In genomic region chr7:79512496-79512895, GRCm38 (mm10) we compare ENCODE assay signal across 12 mouse cellular contexts. TPM values are rescaled to one million over a fixed set of nuclear protein-coding genes. Genes with fewer than 3 reads are reported as not detected.
DNase-seq lines count a peak whose midpoint lies in the region; ATAC-seq and TF ChIP-seq lines count a peak whose summit lies in the region.
"Had no signal": no experiment of that assay in that cellular context is flagged by ENCODE, and none has a peak within 500 bp of the region (broad histone marks: within the 10 kb centered on the region; RNA-seq: fewer than 3 reads in every experiment).

No protein-coding gene starts in this region.

- H3K9ac ChIP-seq in forebrain, embryonic 12.5 days, result peak overlapping the region; percentile 100
- 0 out of 2 replicates have a peak overlapping the region, but pooled peaks have one; percentile 5 for H3K9ac ChIP-seq in hindbrain, embryonic 15.5 days
- H3K9ac ChIP-seq in neural tube, embryonic 12.5 days, result peak overlapping the region; percentile 100
- H3K9ac ChIP-seq in liver, postnatal 0 days (replicated peaks), result no peak overlapping the region
- H3K9ac ChIP-seq: kidney, embryonic 15.5 days; limb, embryonic 13.5 days had no signal

- no peak for TF ChIP-seq CTCF in liver, postnatal 0 days (IDR thresholded peaks at IDR 0.05; ENCODE audit: low read depth)

- H3K27ac ChIP-seq in forebrain, embryonic 12.5 days, result peak overlapping the region; percentile 100
- H3K27ac ChIP-seq in hindbrain, embryonic 15.5 days (replicated peaks), result peak overlapping the region; percentile 97
- peak overlapping the region; percentile 98 for H3K27ac ChIP-seq in neural tube, embryonic 12.5 days
- H3K27ac ChIP-seq in liver, postnatal 0 days (ENCODE audit: low read depth), result no peak overlapping the region
- H3K27ac ChIP-seq: heart, adult 2 months; kidney, embryonic 15.5 days; limb, embryonic 13.5 days had no signal

- DNase-seq in embryo, embryonic 10.5 days (ENCODE audit: low spot score), result peak; percentile 18
- DNase-seq in embryo, embryonic 11 days, result no peak
- DNase-seq in liver, postnatal 0 days, result no peak
- DNase-seq in embryo, embryonic 10 days (ENCODE audit: low spot score), result no peak
- no peak for DNase-seq in B cell, adult 2 months
- DNase-seq: heart, adult 2 months; lung, adult 18-20 months had no signal

- H3K4me2 ChIP-seq in forebrain, embryonic 12.5 days, result peak overlapping the region; percentile 94
- peak overlapping the region; percentile 87 for H3K4me2 ChIP-seq in hindbrain, embryonic 15.5 days
- H3K4me2 ChIP-seq in neural tube, embryonic 12.5 days (replicated peaks), result peak overlapping the region; percentile 90
- no peak overlapping the region for H3K4me2 ChIP-seq in liver, postnatal 0 days (ENCODE audit: low read depth, low read length)
- H3K4me2 ChIP-seq: kidney, embryonic 15.5 days; limb, embryonic 13.5 days had no signal

- H3K9me3 ChIP-seq in forebrain, embryonic 12.5 days, result no peaks in the 10 kb centered on the region
- no peaks in the 10 kb centered on the region for H3K9me3 ChIP-seq in hindbrain, embryonic 15.5 days
- no peaks in the 10 kb centered on the region for H3K9me3 ChIP-seq in neural tube, embryonic 12.5 days
- H3K9me3 ChIP-seq in liver, postnatal 0 days (ENCODE audit: low read length), result no peaks in the 10 kb centered on the region
- H3K9me3 ChIP-seq: kidney, embryonic 15.5 days; limb, embryonic 13.5 days had no signal

- peak overlapping the region; percentile 95 for H3K4me3 ChIP-seq in forebrain, embryonic 12.5 days (replicated peaks)
- no peak overlapping the region for H3K4me3 ChIP-seq in hindbrain, embryonic 15.5 days
- no peak overlapping the region for H3K4me3 ChIP-seq in neural tube, embryonic 12.5 days
- H3K4me3 ChIP-seq in liver, postnatal 0 days (ENCODE audit: low read depth, low read length), result no peak overlapping the region
- H3K4me3 ChIP-seq: heart, adult 2 months; kidney, embryonic 15.5 days; limb, embryonic 13.5 days had no signal

- no peak for TF ChIP-seq EP300 in liver, postnatal 0 days (IDR thresholded peaks at IDR 0.05; ENCODE audit: low read depth)

- peaks cover 37% of the 10 kb centered on the region for H3K27me3 ChIP-seq in forebrain, embryonic 12.5 days
- no peaks in the 10 kb centered on the region for H3K27me3 ChIP-seq in hindbrain, embryonic 15.5 days
- H3K27me3 ChIP-seq in neural tube, embryonic 12.5 days (replicated peaks), result peaks cover 30% of the 10 kb centered on the region
- peaks cover 100% of the 10 kb centered on the region for H3K27me3 ChIP-seq in liver, postnatal 0 days (ENCODE audit: insufficient read depth, low read length)

- WGBS in forebrain, embryonic 12.5 days, result 16% methylated on average over 4 of the region's 4 CpGs
- 9% methylated on average over 4 of the region's 4 CpGs for WGBS in hindbrain, embryonic 15.5 days
- 6% methylated on average over 4 of the region's 4 CpGs for WGBS in neural tube, embryonic 12.5 days
- WGBS in liver, postnatal 0 days (ENCODE audit: insufficient replicate concordance), result 10% methylated on average over 4 of the region's 4 CpGs

- ATAC-seq in forebrain, embryonic 12.5 days (ENCODE audit: low FRiP score), result peak; percentile 5; the same call in 1 of the 2 replicates
- no peak for ATAC-seq in hindbrain, embryonic 15.5 days (ENCODE audit: low FRiP score, low read depth)
- ATAC-seq in neural tube, embryonic 12.5 days (ENCODE audit: low FRiP score, low read depth), result no peak
- no peak for ATAC-seq in liver, postnatal 0 days

- peaks cover 59% of the 10 kb centered on the region for H3K36me3 ChIP-seq in forebrain, embryonic 12.5 days (replicated peaks)
- H3K36me3 ChIP-seq in hindbrain, embryonic 15.5 days, result no peaks in the 10 kb centered on the region
- H3K36me3 ChIP-seq in neural tube, embryonic 12.5 days, result peaks cover 23% of the 10 kb centered on the region
- no peaks in the 10 kb centered on the region for H3K36me3 ChIP-seq in liver, postnatal 0 days (replicated peaks; ENCODE audit: insufficient read depth, low read length)
- H3K36me3 ChIP-seq: kidney, embryonic 15.5 days; limb, embryonic 13.5 days had no signal

- H3K4me1 ChIP-seq in forebrain, embryonic 12.5 days, result peaks cover 98% of the 10 kb centered on the region
- H3K4me1 ChIP-seq in hindbrain, embryonic 15.5 days (replicated peaks), result peaks cover 90% of the 10 kb centered on the region
- peaks cover 66% of the 10 kb centered on the region for H3K4me1 ChIP-seq in neural tube, embryonic 12.5 days
- H3K4me1 ChIP-seq in liver, postnatal 0 days (ENCODE audit: insufficient read depth), result 0 out of 2 replicates have a peak, but pooled peaks cover 9% of the 10 kb centered on the region

RNA-seq across cellular contexts. Expression of gene Polg, which starts 46.3 kb away (rescaled TPM):
- 41.7 and 45.1 TPM in 2 replicates for polyA plus RNA-seq in forebrain, embryonic 12.5 days (2016; fragmentation: Nextera tagmentation; extraction: Ambion mirVana)
- 26.5 and 27.0 TPM in 2 replicates for polyA plus RNA-seq in hindbrain, embryonic 15.5 days (2015; fragmentation: Nextera tagmentation; extraction: Ambion mirVana)
- 45.6 and 48.5 TPM in 2 replicates for polyA plus RNA-seq in neural tube, embryonic 12.5 days (2016; fragmentation: Nextera tagmentation; extraction: Ambion mirVana)
- 19.1 and 24.7 TPM in 2 replicates for polyA plus RNA-seq in liver, postnatal 0 days (2015; fragmentation: Nextera tagmentation; extraction: Ambion mirVana)
